Mouse (Mus musculus) liver, embryonic 15.5 days (tissue): Measurements from ENCODE around the gene Gngt2. TPM values are rescaled to one million over a fixed set of nuclear protein-coding genes. Genes with fewer than 3 reads are reported as not detected.
A peak's percentile ranks its signal among the peaks of the same experiment; 100 is the strongest.

ENCODE experiments used
- ATAC-seq: fragments of 200-750 bp; cut with Nextera tagmentation; 2 replicates; pipeline ENCODE4 v1.8.0; 2017; ENCODE audit warnings: moderate number of reproducible peaks, mild to moderate bottlenecking, moderate library complexity; ENCODE audit not compliant: insufficient read depth
- H3K27ac ChIP-seq: fragments of 300-500 bp; sonication (generic); replicated peaks from 2 replicates; pipeline ENCODE4 v1.5.1; 2015; ENCODE audit warnings: mild to moderate bottlenecking, inconsistent platforms
- H3K27me3 ChIP-seq: fragments of 300-500 bp; sonication (generic); 2 replicates; pipeline ENCODE4 v1.6.1; 2015; ENCODE audit warnings: mild to moderate bottlenecking, inconsistent platforms
- H3K36me3 ChIP-seq: fragments of 300-500 bp; sonication (generic); replicated peaks from 2 replicates; pipeline ENCODE4 v1.6.1; 2015; ENCODE audit warnings: moderate library complexity, mild to moderate bottlenecking, inconsistent platforms
- H3K4me1 ChIP-seq: fragments of 300-500 bp; sonication (generic); replicated peaks from 2 replicates; pipeline ENCODE4 v1.6.1; 2015; ENCODE audit warnings: inconsistent platforms
- H3K4me2 ChIP-seq: fragments of 300-500 bp; sonication (generic); 2 replicates; pipeline ENCODE4 v1.6.1; 2015; ENCODE audit warnings: moderate library complexity, mild to moderate bottlenecking, inconsistent platforms
- H3K4me3 ChIP-seq: fragments of 300-500 bp; sonication (generic); replicated peaks from 2 replicates; pipeline ENCODE4 v1.5.1; 2015; ENCODE audit warnings: mild to moderate bottlenecking, inconsistent platforms
- H3K9ac ChIP-seq: fragments of 300-500 bp; sonication (generic); 2 replicates; pipeline ENCODE4 v1.6.1; 2015; ENCODE audit warnings: moderate library complexity, mild to moderate bottlenecking, inconsistent platforms
- H3K9me3 ChIP-seq: fragments of 300-500 bp; sonication (generic); replicated peaks from 2 replicates; pipeline ENCODE4 v1.6.1; 2016; ENCODE audit warnings: inconsistent platforms
- WGBS: fragments of 180-500 bp; shearing (Covaris S2); methylation state at CpG from one replicate; pipeline ENCODE4 v1.1.7; 2015; ENCODE audit warnings: mixed read lengths; ENCODE audit not compliant: insufficient replicate concordance; 5-methylcytosine and 5-hydroxymethylcytosine counted together
- polyA plus RNA-seq: library from polyadenylated mRNA; unstranded; fragments of >200 nt; fragmentation: Nextera tagmentation; extraction: Ambion mirVana; gene quantifications from 2 replicates; pipeline ENCODE4 v1.2.1, GENCODE M21; 2015

Gngt2 gene
- polyA plus RNA-seq, 1 experiment from 2014 or later, result 20.1 TPM

DNA sequence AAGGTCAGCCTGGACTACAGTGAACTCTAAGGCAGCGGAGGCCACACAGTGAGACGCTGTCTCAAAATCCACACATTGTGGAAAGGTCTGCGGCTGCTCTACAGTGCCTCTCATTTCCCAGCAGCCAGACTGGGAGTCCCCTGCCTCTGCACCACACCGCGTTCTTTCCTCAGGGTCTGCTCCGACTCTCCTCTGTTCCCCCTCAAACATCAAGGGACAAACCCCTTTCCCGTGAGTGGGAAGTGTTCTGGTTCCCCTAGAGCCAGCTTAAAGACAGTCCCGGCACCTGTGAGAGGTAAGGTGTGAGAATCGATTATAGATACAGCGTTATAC, 4.4 kb downstream of the Gngt2 start:
- ATAC-seq, result no peak
- Histone ChIP-seq H3K9ac (0 out of 2 replicates have a peak overlapping the region, but pooled peaks have one; percentile 16), H3K36me3 (no peaks in the 10 kb centered on the region), H3K27me3 (peaks cover 29% of the 10 kb centered on the region), H3K27ac (peak overlapping the region; percentile 8; the same call in 1 of the 2 replicates), H3K4me1 (peaks cover 63% of the 10 kb centered on the region), H3K9me3 (no peaks in the 10 kb centered on the region), H3K4me2 (peak overlapping the region; percentile 57), H3K4me3 (peak overlapping the region; percentile 41)
- 37% methylated on average over 10 of the region's 10 CpGs for WGBS

DNA sequence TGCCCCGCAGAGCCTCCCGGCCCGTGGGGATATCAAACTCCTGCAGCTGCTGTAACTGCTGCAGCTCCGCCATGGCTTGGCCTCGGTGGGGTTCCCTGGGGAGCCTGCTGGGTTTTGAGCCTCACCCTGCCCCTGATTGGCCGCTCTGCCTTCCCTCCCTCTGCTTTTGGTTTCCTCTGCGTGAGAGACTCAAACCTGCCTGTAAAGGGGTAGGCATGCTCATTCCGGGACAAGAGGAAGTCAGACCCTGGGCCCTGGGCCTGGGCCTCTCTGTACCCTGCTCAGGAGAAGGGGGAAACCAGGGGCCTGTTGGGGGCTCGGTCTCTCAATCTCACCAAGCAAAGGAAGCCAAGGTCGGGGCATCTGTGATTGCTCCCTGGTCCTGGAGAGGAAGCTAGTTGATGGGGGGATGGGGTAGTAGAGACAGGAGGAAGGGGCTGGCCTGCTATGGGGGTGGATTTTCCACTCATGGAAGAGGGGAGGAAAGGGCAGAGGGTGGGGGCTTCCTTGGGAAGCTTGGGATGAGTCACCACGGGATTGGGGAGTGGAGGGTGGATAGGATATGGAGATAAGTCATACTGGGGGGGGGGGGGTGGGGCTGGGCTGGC, 5.2 kb downstream of the Gngt2 start, which contains the start of gene Abi3:
Abi3 (minus strand) TSS at position 403 of the 608 bp plus-strand sequence.
- Histone ChIP-seq H3K36me3 (no peaks in the 10 kb centered on the region), H3K9me3 (no peaks in the 10 kb centered on the region), H3K4me1 (peaks cover 56% of the 10 kb centered on the region), H3K4me2 (peak within 1 kb of the TSS; percentile 57), H3K4me3 (peak within 1 kb of the TSS; percentile 41), H3K27ac (peak within 1 kb of the TSS; percentile 8), H3K27me3 (peaks cover 29% of the 10 kb centered on the region), H3K9ac (peak within 1 kb of the TSS; percentile 16; the same call in 1 of the 2 replicates)
- peak; percentile 72 for ATAC-seq
- under 1% methylated on average over 11 of the region's 11 CpGs for WGBS

DNA sequence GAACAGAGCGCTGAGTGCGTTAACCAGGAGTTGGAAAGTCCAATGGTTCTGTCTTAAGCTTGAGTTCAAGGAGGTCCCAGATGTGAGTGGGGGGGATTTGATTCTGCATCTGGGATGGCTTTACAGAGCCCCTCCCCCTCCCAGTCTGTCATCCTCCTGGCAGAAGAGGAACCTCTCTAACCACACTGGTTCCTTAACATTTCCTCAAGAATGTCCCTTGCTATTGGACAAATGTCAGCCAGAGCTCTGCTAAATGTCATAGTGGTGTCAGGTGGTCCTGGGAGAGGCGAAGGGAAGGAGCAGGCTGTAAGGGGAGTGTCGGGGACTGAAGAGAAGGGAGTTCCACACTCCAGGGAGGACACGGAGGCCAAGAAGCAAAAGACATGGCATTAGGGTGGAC, 5.9 kb downstream of the Gngt2 start:
- Histone ChIP-seq H3K4me3 (0 out of 2 replicates have a peak overlapping the region, but pooled peaks have one; percentile 41), H3K4me2 (peak overlapping the region; percentile 57), H3K4me1 (peaks cover 54% of the 10 kb centered on the region), H3K27ac (peak overlapping the region; percentile 8; the same call in 1 of the 2 replicates), H3K36me3 (no peaks in the 10 kb centered on the region), H3K27me3 (peaks cover 29% of the 10 kb centered on the region), H3K9me3 (no peaks in the 10 kb centered on the region), H3K9ac (no peak overlapping the region)
- no peak for ATAC-seq
- WGBS, result 38% methylated on average over 5 of the region's 5 CpGs

DNA sequence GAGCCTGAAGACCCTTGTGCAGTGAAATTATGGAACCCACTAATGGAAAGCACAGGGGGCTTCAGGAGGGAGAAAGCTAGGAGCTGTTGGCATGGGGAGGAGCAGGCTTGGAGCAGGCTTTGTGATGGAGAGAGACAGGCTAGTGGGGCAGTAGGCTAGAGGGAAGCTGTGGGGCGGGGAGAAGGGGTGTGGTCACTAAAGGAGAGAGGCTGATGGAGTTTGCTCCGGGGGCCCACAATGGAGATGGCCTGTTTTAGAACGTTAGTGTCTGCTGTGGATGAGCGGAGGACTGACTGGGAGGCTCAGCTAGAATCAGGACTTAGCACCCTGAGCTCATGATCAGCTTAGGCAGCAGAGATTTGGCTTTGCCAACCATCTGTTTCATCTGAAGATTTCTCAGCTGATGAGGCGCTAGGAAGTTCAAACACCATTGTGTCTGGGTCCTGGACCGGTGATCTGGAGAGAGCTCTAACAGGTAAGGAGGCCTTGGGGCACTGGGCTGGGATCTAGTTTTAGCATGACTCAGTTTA, 6.5 kb downstream of the Gngt2 start:
- 29% methylated on average over 6 of the region's 6 CpGs for WGBS
- Histone ChIP-seq H3K4me3 (no peak overlapping the region), H3K36me3 (no peaks in the 10 kb centered on the region), H3K9ac (no peak overlapping the region), H3K27ac (peak overlapping the region; percentile 8; the same call in 1 of the 2 replicates), H3K4me2 (peak overlapping the region; percentile 57), H3K9me3 (no peaks in the 10 kb centered on the region), H3K27me3 (peaks cover 29% of the 10 kb centered on the region), H3K4me1 (peaks cover 49% of the 10 kb centered on the region)
- no peak for ATAC-seq

DNA sequence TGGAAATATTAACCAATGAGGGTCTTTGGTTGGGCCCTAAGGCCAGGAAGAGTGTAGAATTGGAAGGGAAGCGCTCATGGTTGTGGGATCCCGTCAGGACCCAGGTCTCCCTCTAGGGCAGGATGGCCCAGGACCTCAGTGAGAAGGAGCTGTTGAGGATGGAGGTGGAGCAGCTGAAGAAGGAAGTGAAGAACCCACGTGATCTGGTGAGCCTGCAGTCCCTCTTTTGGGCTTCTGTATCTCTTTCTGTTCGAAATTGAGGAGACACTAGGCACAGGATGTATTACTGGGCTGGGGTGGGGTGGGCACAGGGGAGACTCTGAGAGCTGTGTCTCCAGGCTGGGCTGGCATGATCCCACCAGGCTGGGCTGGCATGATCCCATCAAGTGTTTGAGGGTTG, 7.9 kb downstream of the Gngt2 start:
- 25% methylated on average over 4 of the region's 4 CpGs for WGBS
- Histone ChIP-seq H3K4me3 (no peak overlapping the region), H3K4me2 (no peak overlapping the region), H3K27ac (no peak overlapping the region), H3K36me3 (no peaks in the 10 kb centered on the region), H3K27me3 (peaks cover 29% of the 10 kb centered on the region), H3K9ac (no peak overlapping the region), H3K9me3 (no peaks in the 10 kb centered on the region), H3K4me1 (peaks cover 41% of the 10 kb centered on the region)
- no peak for ATAC-seq

DNA sequence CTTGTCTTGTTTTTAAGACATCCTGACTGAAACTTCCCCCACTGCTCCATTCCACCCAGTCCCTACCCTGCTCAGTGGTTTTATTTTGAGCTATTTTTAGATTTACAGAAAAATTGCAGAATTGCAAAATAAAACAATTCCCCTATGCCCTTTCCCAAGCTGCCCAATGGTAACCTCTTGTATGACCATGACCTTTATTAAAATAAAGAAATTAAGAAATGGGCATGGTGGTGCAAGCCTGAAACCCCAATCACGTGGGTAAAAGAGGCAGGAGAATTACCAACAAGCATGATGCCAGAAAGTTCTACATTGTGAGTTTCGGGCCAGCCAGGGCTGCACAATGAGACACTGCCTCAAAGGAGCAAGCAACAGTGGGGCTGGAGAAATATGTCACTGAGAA, 13.9 kb downstream of the Gngt2 start:
- WGBS, result 52% methylated on average over 2 of the region's 2 CpGs
- Histone ChIP-seq H3K4me3 (no peak overlapping the region), H3K27me3 (peaks cover 10% of the 10 kb centered on the region), H3K4me1 (peaks cover 5% of the 10 kb centered on the region; the same call in 1 of the 2 replicates), H3K36me3 (no peaks in the 10 kb centered on the region), H3K4me2 (no peak overlapping the region), H3K9ac (no peak overlapping the region), H3K9me3 (no peaks in the 10 kb centered on the region), H3K27ac (no peak overlapping the region)
- no peak for ATAC-seq

DNA sequence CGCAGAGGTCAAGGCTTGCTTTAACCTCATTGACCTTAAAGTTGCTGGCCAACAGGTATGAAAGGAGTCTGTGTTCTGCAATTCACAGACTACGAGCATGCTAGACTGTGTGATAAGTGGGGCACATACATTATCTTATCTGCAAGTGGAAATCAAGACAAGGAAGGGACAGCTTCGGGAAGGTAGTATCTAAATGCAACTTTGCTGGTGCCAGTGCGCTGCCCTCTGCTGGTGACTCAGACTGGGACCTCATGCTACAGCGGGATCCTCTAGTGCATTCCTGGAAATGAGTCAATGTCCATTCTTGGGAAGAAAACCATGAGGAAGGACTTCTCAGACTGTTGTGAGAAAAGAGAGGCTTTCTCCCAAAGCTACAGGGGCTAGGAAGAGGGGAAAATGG, 16.7 kb downstream of the Gngt2 start:
- WGBS, result 33% methylated on average over 5 of the region's 5 CpGs
- Histone ChIP-seq H3K9me3 (no peaks in the 10 kb centered on the region), H3K27me3 (peaks cover 9% of the 10 kb centered on the region), H3K36me3 (no peaks in the 10 kb centered on the region), H3K9ac (no peak overlapping the region), H3K4me2 (no peak overlapping the region), H3K4me3 (no peak overlapping the region), H3K27ac (no peak overlapping the region), H3K4me1 (peaks cover 14% of the 10 kb centered on the region)
- no peak for ATAC-seq

DNA sequence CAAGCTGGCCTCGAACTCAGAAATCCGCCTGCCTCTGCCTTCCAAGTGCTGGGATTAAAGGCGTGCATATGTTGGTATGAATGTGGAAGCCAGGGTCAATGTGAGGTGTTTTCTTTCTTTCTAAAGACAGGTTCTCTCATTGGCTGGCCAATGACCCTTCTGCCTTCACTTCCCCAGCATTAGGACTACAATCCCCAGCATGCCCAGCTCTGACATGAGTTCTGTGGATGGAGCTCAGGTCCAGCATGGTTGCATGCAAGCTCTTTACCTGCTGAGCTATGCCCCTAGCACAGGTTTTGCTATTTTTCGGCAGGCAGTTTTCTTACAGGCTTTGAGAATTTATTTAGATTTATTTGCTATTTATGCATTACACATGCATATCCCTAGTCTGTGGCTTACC, 20.3 kb downstream of the Gngt2 start:
- Histone ChIP-seq H3K9ac (no peak overlapping the region), H3K4me3 (peak overlapping the region; percentile 83), H3K27ac (no peak overlapping the region), H3K27me3 (no peaks in the 10 kb centered on the region), H3K4me2 (peak overlapping the region; percentile 91), H3K9me3 (no peaks in the 10 kb centered on the region), H3K4me1 (peaks cover 41% of the 10 kb centered on the region), H3K36me3 (no peaks in the 10 kb centered on the region)
- no peak for ATAC-seq
- 79% methylated on average over 4 of the region's 4 CpGs for WGBS

DNA sequence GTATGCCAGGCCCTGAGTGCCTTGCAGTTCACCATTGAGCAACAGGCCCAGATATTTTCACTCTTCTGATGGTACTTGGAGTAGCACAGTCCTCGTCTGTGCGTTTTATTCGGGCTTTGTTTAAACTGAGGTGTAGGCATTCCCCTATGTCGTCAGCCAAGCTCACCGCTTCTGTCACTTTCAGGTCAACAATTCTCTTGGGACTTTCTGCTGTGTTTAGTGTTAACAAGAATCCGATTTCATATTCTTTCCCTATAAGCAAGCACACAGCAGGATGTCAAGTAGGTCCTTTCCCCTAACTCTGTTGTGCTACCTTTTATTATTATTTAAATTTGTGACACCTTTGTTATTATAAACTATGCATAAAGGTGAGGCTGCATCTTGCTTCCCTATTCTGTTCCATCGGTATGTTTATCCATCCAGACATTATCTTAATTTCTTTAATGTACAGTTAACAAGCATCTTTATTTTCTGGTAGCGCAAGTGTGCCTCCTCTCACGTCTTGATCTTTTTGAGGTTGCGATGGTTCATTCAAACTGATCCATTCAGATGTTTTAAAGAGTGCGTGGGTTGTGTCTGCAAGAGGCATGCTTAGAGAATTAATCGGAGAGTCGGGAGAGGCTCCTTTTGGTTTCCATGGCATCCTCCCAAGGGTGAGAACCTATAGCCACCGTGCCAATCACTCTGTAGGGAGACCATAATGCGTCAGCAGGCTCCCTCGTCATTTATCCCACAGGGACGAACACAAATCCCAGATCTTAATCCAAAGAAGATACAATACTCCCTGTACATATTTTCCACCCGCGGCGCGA, 20.9 kb downstream of the Gngt2 start:
- Histone ChIP-seq H3K4me3 (peak overlapping the region; percentile 83), H3K27ac (peak overlapping the region; percentile 97), H3K4me2 (peak overlapping the region; percentile 91), H3K27me3 (no peaks in the 10 kb centered on the region), H3K9ac (peak overlapping the region; percentile 81), H3K36me3 (no peaks in the 10 kb centered on the region), H3K4me1 (peaks cover 42% of the 10 kb centered on the region), H3K9me3 (no peaks in the 10 kb centered on the region)
- ATAC-seq, result no peak
- 28% methylated on average over 21 of the region's 21 CpGs for WGBS

DNA sequence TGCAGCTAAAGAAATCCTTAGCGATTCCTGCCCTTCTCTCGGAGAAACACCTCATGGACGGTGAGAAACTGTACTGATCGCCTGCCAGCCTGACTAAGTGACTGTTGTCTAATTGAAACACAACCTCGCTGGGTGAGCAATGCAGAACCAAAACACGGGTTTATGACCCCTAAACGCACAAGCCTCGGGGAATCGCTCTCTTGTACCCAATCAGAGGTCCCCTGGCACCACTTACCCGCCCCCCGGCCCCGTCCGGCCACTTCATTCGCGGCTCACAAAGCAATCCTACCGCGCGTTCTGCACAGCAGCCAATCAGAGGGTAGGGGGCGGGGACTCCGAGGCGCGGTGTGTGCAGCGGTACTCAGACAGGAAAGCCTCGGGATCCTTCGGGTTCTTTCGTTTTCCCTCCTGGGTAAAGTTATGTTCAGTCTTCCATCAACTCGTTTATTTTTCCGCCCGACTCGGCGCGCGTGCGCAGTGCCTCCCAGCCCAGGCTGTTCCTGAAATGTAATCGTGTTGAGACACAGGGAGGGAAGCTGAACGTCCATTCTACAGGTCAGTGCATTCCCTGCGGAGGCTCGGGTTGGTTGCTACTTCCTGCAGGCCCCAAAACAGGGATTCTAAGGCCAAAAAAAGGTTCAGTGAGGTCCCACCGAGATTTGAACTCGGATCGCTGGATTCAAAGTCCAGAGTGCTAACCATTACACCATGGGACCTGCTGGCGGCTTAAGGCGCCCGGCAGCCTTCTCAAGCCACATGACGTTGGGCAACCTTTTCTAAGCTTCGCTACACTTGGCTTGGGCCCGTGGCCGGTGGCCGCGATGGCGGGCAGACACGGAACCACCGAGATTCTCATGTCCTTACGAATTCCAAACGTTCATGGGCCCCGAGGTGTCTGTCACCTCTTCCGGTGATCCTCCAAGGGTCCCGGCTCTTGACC, 21.8 kb downstream of the Gngt2 start:
- Histone ChIP-seq H3K9ac (peak overlapping the region; percentile 81), H3K27ac (peak overlapping the region; percentile 97), H3K27me3 (no peaks in the 10 kb centered on the region), H3K4me3 (peak overlapping the region; percentile 83), H3K9me3 (no peaks in the 10 kb centered on the region), H3K4me2 (peak overlapping the region; percentile 91), H3K4me1 (peaks cover 38% of the 10 kb centered on the region), H3K36me3 (no peaks in the 10 kb centered on the region)
- peak; percentile 96 for ATAC-seq
- WGBS, result under 1% methylated on average over 58 of the region's 58 CpGs
